Mouse (Mus musculus) spleen, adult 2 months (tissue): Measurements from ENCODE around the gene Apoc4. TPM values are rescaled to one million over a fixed set of nuclear protein-coding genes. Genes with fewer than 3 reads are reported as not detected.

Experiments used
- DNase-seq, 2 experiments: peaks; one replicate each; pipeline versions ENCODE4 v3.0.0 to v3.0.0-alpha.2; 2012 to 2021; ENCODE audit warnings: low spot score in 2 of 2, low read depth in 1 of 2
- H3K27ac ChIP-seq: fragments of 200-500 bp; 2 replicates; pipeline ENCODE4 v1.5.1; 2012; ENCODE audit warnings: low read length, inconsistent platforms; ENCODE audit not compliant: insufficient read depth
- H3K27me3 ChIP-seq: fragments of 200-500 bp; 2 replicates; pipeline ENCODE4 v1.6.1; 2012; ENCODE audit warnings: mild to moderate bottlenecking, moderate library complexity, low read length, inconsistent platforms; ENCODE audit not compliant: control insufficient read depth, insufficient read depth
- H3K36me3 ChIP-seq: fragments of 200-500 bp; 2 replicates; pipeline ENCODE4 v1.6.1; 2012; ENCODE audit warnings: mild to moderate bottlenecking, low read length, inconsistent platforms; ENCODE audit not compliant: control insufficient read depth, insufficient read depth
- H3K4me1 ChIP-seq: fragments of 200-500 bp; 2 replicates; pipeline ENCODE4 v1.6.1; 2011; ENCODE audit warnings: inconsistent platforms; ENCODE audit not compliant: control insufficient read depth, insufficient read depth, insufficient read length
- H3K4me3 ChIP-seq: fragments of 200-500 bp; 2 replicates; pipeline ENCODE4 v1.5.1; 2011; ENCODE audit warnings: mild to moderate bottlenecking, inconsistent platforms; ENCODE audit not compliant: insufficient read depth, insufficient read length; ENCODE audit errors: extremely low read depth
- CTCF ChIP-seq: fragments of 200-500 bp; IDR thresholded peaks from 2 replicates; pipeline ENCODE4 v1.5.1; 2011; ENCODE audit warnings: mild to moderate bottlenecking, inconsistent platforms; ENCODE audit not compliant: insufficient read depth, insufficient read length, insufficient replicate concordance; ENCODE audit errors: extremely low read depth
- POLR2A ChIP-seq: fragments of 200-500 bp; IDR thresholded peaks from 2 replicates; pipeline ENCODE4 v1.6.1; 2011; ENCODE audit warnings: low read depth, low read length, inconsistent platforms
- WGBS: fragments of 180-500 bp; shearing (Covaris S2); methylation state at CpG from one replicate; pipeline ENCODE4 v1.1.7; 2018; 5-methylcytosine and 5-hydroxymethylcytosine counted together
- polyA plus RNA-seq: library from polyadenylated mRNA; depleted of rRNA; stranded (reverse); fragments of >200 nt; gene quantifications from 2 replicates; pipeline ENCODE4 v1.2.3, GENCODE M21; 2012

The Apoc4 gene
- polyA plus RNA-seq, 1 experiment = 0.25 TPM

GRCm38 (mm10) chr7:19716822-19717221 lies 35.5 kb upstream of the Apoc4 start:
- Histone ChIP-seq H3K36me3 (peaks cover 3% of the 10 kb centered on the region), H3K4me3 (no peak overlapping the region), H3K4me1 (peaks cover 5% of the 10 kb centered on the region; the same call in 1 of the 2 replicates), H3K27ac (no peak overlapping the region), H3K27me3 (no peaks in the 10 kb centered on the region)
- no peak for DNase-seq
- 85% methylated on average over 2 of the region's 2 CpGs for WGBS
- no peak for TF ChIP-seq POLR2A
- no peak for TF ChIP-seq CTCF

GRCm38 (mm10) chr7:19716055-19716682 lies 34.9 kb upstream of the Apoc4 start:
- peak overlapping the region; percentile 85 for H3K27ac ChIP-seq
- WGBS = 3% methylated on average over 18 of the region's 18 CpGs
- no peak for TF ChIP-seq CTCF

GRCm38 (mm10) chr7:19715239-19716054 lies 34.2 kb upstream of the Apoc4 start, which contains the start of gene Tomm40:
TSS of gene Tomm40 (minus strand) at chr7:19715438.
- Histone ChIP-seq H3K36me3 (peaks cover 10% of the 10 kb centered on the region), H3K27ac (peak within 1 kb of the TSS; percentile 85), H3K27me3 (no peaks in the 10 kb centered on the region), H3K4me3 (peak within 1 kb of the TSS; percentile 78), H3K4me1 (peaks cover 5% of the 10 kb centered on the region; the same call in 1 of the 2 replicates)
- under 1% methylated on average over 59 of the region's 59 CpGs for whole genome bisulfite sequencing
- TF ChIP-seq POLR2A = no peak; the same call in 1 of the 2 replicates
- no peak for TF ChIP-seq CTCF
- DNase-seq = peak; percentile 98 to 100

More at GRCm38 (mm10) chr7:19716055-19716682, 34.9 kb upstream of the Apoc4 start:
- H3K4me1 ChIP-seq = peaks cover 5% of the 10 kb centered on the region; the same call in 1 of the 2 replicates
- peak in 1 of 2 experiments; percentile 21 for DNase-seq
- peak overlapping the region; percentile 62 for H3K4me3 ChIP-seq
- H3K27me3 ChIP-seq = no peaks in the 10 kb centered on the region
- peaks cover 7% of the 10 kb centered on the region for H3K36me3 ChIP-seq

- peaks cover 5% of the 10 kb centered on the region; the same call in 1 of the 2 replicates for H3K4me1 ChIP-seq
- H3K27me3 ChIP-seq = no peaks in the 10 kb centered on the region
- WGBS = under 1% methylated on average over 39 of the region's 39 CpGs
- H3K4me3 ChIP-seq = peak overlapping the region; percentile 78
- H3K36me3 ChIP-seq = peaks cover 11% of the 10 kb centered on the region
- peak overlapping the region; percentile 45 for H3K27ac ChIP-seq
- peak in 1 of 2 experiments; percentile 26 for DNase-seq
- TF ChIP-seq POLR2A (no peak), CTCF (no peak)
These were observed 33.6 kb upstream of the Apoc4 start for GRCm38 (mm10) chr7:19714836-19715235.

GRCm38 (mm10) chr7:19713598-19713997 lies 32.3 kb upstream of the Apoc4 start:
- Histone ChIP-seq H3K36me3 (peaks cover 15% of the 10 kb centered on the region), H3K4me3 (no peak overlapping the region), H3K4me1 (peaks cover 5% of the 10 kb centered on the region; the same call in 1 of the 2 replicates), H3K27me3 (no peaks in the 10 kb centered on the region), H3K27ac (no peak overlapping the region)
- no peak for DNase-seq
- 88% methylated on average over 9 of the region's 9 CpGs for WGBS
- TF ChIP-seq CTCF (no peak), POLR2A (no peak)

- no peaks in the 10 kb centered on the region for H3K27me3 ChIP-seq
- 50% methylated on average over 4 of the region's 4 CpGs for WGBS
- no peak overlapping the region for H3K27ac ChIP-seq
- TF ChIP-seq POLR2A (no peak), CTCF (peak; percentile 12; the same call in 1 of the 2 replicates)
- peaks cover 5% of the 10 kb centered on the region; the same call in 1 of the 2 replicates for H3K4me1 ChIP-seq
- peaks cover 15% of the 10 kb centered on the region for H3K36me3 ChIP-seq
- no peak overlapping the region for H3K4me3 ChIP-seq
- DNase-seq = peak in 1 of 2 experiments; percentile 31
These were observed 31.9 kb upstream of the Apoc4 start for GRCm38 (mm10) chr7:19713196-19713595.

GRCm38 (mm10) chr7:19712414-19712813 lies 31.1 kb upstream of the Apoc4 start:
- Histone ChIP-seq H3K27me3 (no peaks in the 10 kb centered on the region), H3K27ac (no peak overlapping the region), H3K36me3 (peaks cover 16% of the 10 kb centered on the region), H3K4me1 (peaks cover 5% of the 10 kb centered on the region; the same call in 1 of the 2 replicates), H3K4me3 (no peak overlapping the region)
- 85% methylated on average over 4 of the region's 4 CpGs for WGBS
- DNase-seq = no peak
- TF ChIP-seq POLR2A (no peak), CTCF (no peak)
